Mouse (Mus musculus): ENCODE data around the gene Il18rap.

Gene Il18rap

GRCm38 (mm10) chr1:40514851-40515585 lies at the start of gene Il18rap:
Gene Il18rap (plus strand): TSS chr1:40515362.
- no peak for DNase-seq (ENCODE audit: low spot score)

DNA sequence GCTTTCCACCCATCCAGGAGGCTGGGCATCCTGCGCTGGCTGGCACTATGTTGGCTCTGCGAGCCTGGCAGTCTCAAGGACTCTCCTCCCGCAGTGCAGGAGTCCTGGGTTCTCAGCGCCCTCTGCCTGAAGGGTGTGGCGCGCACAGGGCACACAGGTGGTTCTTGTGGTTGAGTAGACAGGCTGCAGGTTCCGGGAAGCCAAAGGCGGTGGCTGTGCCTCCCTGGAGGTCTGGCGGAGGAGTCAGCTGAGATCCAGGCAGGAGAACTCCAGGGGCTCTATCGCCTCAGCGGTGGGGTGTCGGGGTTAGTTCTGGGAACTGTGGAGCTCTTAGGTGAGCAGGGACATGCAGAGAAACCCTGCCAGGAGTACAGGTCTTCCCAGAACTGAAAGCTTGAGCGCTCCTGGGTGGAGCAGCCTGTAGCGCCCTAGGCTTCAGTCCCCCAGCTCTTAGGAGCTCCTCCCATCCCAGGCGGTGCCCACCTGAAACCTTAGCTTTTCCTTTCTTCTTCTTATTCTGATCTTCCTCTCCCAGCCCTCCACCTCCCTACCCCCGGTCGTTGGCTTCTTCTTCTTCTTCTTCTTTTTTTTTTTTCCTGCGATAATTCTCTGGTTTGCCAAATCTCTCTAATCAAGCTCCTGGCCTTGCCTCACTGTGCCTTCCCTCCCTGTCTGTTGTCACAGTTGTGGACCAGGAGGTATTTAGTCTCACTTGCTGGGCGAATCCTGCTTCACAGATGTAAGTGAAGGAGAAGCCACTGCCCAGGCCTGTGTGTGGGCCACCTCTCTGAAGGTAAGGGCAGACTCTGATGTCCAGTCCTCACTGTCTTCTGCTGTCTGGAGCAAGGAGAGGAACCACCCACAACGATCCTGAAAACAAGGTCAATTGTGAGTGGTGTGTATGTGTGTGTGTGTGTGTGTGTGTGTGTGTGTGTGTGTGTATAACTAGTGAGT lies 49.4 kb upstream of the Il18rap start, which contains the start of gene Il18r1:
Gene Il18r1 (plus strand): TSS at position 76 of the 954 bp plus-strand sequence.
- DNase-seq (ENCODE audit: low spot score), result peak; percentile 17

GRCm38 (mm10) chr1:40467306-40467705 lies 47.9 kb upstream of the Il18rap start:
- DNase-seq (ENCODE audit: low spot score), result no peak

DNA sequence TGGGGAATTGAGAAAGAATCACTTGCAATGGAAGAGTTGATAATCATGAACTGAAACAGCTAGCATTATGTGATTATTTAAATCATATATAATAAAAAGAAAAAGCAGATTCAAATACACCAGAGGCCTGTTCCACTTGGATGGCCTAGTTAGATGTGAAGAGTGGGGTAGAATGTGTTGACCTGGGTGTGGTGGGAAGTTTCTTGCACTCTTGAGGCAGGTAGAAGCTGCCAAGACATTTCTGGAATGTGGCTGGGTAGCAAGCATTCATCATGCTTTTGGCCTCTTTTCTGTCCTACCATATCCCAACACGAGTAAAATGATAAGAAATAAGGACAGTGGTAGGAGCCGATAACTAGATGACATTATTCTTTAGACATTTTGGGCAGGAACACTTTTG lies 46.4 kb upstream of the Il18rap start:
- DNase-seq (ENCODE audit: low spot score), result no peak

DNA sequence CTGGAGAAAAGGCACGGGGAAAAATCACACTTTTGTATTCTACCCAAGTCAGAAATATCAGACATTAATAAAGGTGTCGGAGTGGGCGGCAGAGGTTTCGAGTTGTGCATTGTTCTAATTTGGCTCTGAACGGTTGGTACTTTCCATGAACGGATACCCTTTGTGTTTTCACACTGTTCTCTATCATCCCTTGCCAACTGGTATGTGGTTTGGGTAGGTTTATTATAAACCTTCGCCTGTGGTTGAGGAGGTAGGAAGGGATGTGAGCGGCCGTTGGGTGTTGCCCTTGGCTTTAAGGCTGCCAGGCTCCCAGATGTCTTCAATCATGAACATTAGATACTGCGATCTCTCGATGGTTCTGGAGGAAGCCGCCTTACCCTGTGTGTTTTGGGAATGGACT lies 45.3 kb upstream of the Il18rap start:
- DNase-seq (ENCODE audit: low spot score), result no peak

- no peak for DNase-seq (ENCODE audit: low spot score)
Observed at GRCm38 (mm10) chr1:40472401-40472800, 42.8 kb upstream of the Il18rap start.

DNA sequence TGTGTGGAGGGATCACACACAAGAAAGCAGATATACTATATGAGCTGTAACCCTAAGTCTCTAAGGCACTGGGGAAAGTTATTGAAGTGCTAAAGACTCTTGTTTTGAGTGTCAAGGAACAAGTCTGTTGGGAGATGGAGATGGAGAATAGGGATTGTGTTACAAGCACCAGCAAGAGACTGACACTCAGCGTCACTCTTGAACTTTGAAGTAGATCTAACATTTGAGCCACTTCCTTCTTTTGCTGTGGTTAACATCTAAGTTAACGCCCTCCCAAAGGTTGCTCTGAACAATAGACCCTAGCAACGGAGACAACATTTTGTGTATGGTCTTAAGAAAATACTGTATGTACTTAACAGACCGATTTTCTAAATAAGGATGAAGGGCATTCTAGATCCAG lies 41.5 kb upstream of the Il18rap start:
- DNase-seq (ENCODE audit: low spot score), result no peak

- no peak for DNase-seq (ENCODE audit: low spot score)
Observed at GRCm38 (mm10) chr1:40474336-40474735, 40.8 kb upstream of the Il18rap start.

DNA sequence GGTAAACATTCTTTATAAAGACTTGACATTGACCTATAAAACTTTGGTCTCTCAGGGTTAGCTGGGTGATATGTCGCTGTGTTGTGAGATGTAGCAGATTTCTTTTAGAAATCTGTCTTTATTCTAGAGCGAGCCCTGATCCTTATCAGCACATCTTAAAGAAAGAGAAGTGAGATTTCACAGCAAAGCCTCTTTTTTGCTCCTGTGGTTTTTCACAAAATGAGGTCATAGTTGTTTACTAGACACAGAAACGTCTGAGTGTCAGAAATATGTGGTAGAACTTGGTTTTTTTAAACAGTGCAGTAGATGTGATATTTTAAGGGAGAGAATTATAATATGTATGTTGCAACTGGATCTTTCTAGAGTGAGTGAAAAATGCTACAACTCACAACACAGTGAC lies 39.5 kb upstream of the Il18rap start:
- DNase-seq (ENCODE audit: low spot score), result no peak

GRCm38 (mm10) chr1:40476756-40477155 lies 38.4 kb upstream of the Il18rap start:
- no peak for DNase-seq (ENCODE audit: low spot score)

GRCm38 (mm10) chr1:40479505-40479923 lies 35.6 kb upstream of the Il18rap start:
- no peak for DNase-seq (ENCODE audit: low spot score)

GRCm38 (mm10) chr1:40494594-40494993 lies 20.6 kb upstream of the Il18rap start:
- DNase-seq (ENCODE audit: low spot score), result no peak

- DNase-seq (ENCODE audit: low spot score), result no peak
Observed at GRCm38 (mm10) chr1:40499708-40500107, 15.5 kb upstream of the Il18rap start.

DNA sequence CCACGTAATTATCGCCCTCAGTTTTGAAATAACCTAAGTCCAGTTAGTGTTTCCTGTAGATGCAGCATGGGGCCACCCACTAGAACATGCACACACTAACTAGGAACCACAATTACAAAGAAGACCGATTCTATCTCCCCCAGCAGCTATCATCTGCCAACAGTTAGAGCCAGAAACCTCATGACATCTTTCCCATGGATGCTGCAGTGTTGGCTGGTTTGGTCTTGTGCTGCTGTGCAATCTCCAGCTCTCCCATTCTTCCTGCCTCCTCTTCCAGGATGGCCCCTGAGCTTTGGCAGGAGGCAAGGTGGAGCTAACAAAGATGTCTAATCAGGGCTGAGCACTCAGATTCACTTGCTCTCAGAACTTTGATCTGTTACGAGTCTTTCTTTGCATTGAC lies 14.0 kb upstream of the Il18rap start:
- no peak for DNase-seq (ENCODE audit: low spot score)

- no peak for DNase-seq (ENCODE audit: low spot score)
Observed at GRCm38 (mm10) chr1:40501546-40502398, 13.4 kb upstream of the Il18rap start.

DNA sequence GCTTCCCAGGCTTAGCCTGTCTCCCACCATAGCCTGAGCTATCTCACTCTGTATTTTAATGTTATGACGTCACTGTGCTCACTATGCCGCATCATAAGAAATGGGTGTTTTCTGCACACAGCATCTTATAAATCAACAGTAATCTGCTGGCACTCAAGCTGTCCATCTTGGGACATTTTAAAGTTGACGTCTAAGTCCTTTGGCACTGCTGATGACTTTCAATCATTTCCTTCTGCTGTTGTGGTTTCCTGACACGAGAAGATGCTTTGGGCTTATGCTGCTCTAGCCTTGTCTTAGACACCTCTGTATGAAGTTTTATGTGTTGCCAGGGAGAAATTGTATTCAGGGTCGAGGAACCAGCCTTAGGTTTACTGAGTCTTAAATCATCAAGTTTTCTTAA lies 10.6 kb upstream of the Il18rap start:
- no peak for DNase-seq (ENCODE audit: low spot score)

- DNase-seq (ENCODE audit: low spot score), result no peak
Observed at GRCm38 (mm10) chr1:40516364-40516763, 1.2 kb downstream of the Il18rap start.

- DNase-seq (ENCODE audit: low spot score), result no peak
Observed at GRCm38 (mm10) chr1:40522918-40523317, 7.8 kb downstream of the Il18rap start.

GRCm38 (mm10) chr1:40523971-40524722 lies 9.0 kb downstream of the Il18rap start:
- DNase-seq (ENCODE audit: low spot score), result no peak

GRCm38 (mm10) chr1:40529287-40529686 lies 14.1 kb downstream of the Il18rap start:
- no peak for DNase-seq (ENCODE audit: low spot score)

DNA sequence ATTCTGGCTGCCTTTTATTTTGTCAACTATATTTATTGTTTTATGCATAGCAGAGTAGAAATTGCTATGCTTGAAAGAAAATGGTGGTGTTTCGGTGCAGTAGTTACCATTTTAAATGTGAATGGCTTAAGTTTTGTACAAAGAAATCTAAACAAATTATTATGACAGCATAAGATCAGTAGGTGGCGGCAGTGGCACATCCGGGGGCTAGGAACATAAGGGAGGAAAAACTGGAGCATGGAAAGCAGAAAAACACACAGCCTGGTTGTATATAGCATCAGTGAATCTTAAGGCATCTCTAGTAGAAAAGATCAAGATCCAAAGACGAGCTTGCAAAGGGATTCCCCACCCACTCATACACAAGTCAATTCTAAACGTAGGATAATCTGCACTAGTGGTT lies 22.4 kb downstream of the Il18rap start:
- DNase-seq (ENCODE audit: low spot score), result no peak

All from ovary, adult 18-20 months (tissue).